Mouse (Mus musculus) left cerebral cortex, adult 9 months (tissue): ENCODE measurements around the gene Sgpp1.

Experiments used
- DNase-seq, 2 experiments: peaks; one replicate each; pipeline ENCODE4 v3.0.0; 2022; ENCODE audit warnings: low spot score in 2 of 2

Sgpp1 gene

DNA sequence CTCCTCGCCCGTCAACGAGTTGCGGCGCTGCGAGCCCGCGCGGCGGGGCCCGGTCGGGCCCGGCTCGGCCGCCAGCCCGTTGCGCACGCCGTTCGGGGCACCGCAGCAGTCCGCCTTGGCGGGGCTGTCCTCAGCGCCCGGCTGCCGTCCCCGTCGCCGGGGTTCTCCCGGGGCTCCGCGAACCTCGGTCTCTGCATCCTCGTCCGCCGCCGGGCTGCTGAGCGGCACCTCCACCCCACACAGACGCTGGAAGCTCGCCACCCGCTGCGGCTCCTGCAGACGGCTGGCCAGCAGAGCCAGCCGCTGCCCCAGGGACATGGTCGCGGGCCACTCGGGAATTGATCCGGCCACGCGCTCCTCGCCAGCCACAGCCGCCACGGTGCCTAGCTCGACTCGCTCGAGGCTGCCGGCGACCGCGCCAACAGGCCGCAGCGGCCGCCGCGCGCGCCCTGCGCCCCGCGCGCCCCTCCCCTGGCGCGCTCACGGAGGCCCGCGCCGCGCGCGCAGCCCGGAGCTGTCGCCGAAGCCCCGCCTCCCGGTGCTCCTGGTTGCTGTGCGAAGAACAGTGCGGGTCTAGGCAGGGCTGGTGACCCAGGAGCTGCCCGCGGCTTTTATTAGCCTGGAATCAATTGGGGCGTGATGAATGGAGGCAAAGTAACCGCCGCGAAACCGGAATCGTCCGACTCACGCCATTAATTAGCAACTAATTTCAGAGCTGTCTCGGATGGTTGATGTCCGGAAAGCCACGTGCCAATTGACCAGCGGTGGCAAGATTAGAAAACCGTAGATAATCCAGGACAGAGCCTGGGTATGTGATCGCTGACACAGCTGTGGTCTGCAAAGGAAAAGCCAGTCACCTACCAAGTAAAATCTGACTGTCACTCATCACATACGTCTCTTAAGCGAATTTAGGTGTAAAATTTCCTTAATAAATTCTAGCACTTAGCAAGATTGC, at the start of gene Sgpp1:
Gene Sgpp1, minus strand, starts transcription at position 484 of the 955 bp plus-strand sequence.
- DNase-seq: peak; percentile 23 to 76

DNA sequence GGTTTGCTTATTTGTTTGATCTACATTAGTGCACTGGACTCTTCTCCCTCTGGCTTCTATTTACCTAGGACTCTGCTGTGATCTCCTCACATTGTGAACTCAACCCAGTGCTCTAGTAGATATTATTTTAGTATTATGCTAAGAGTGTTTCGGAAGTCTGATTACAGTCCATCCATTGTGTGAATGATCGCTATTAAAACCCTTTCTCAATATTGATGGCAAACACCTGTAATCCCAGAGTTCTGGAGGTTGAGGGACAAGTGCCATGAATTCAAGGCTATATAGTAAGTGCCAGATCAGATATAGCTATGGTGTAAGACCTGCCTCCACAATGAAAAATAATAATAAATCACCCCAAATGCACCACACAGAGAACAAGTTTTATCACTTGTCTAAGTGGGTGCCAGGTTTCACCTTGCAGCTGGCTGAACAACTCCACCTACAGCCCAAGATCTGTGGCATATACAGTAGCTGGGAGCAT, 48.8 kb upstream of the Sgpp1 start:
- no peak for DNase-seq

DNA sequence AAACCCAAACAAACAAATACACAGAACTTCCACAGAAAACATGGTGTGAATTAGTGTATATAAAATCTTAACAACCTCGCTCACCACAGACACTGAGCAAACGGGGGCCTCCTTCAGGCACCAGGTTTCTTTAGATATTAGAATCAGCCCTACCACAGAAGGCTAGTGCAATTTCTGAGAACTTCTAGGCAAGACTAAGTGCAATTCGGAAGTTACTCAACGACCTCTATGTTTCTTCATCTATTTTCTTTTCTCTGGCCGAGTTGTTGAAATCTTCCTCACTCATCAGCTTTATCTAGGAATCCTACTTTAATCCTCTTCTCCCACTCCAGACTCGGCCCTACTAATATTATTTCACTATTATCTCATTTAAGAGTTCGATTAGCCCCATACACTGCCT, 46.5 kb upstream of the Sgpp1 start:
- no peak for DNase-seq

DNA sequence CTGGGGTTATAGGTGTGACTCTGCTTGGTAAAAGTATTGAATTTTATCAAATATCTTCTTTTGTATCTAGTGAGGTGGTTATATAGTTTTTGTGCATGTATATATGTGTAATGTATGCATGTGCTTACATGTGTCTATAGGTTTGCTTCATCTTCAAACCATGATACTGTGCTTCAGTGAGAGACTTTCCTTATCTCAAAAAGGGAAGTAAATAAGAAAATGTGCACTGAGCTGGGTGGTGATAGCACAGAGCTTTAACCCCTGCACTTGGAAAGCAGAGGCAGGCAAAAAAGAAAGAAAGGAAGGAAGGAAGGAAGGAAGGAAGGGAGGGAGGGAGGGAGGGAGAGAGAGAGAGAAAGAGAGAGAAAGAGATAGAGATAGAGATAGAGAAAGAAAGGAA, 45.9 kb upstream of the Sgpp1 start:
- no peak for DNase-seq

DNA sequence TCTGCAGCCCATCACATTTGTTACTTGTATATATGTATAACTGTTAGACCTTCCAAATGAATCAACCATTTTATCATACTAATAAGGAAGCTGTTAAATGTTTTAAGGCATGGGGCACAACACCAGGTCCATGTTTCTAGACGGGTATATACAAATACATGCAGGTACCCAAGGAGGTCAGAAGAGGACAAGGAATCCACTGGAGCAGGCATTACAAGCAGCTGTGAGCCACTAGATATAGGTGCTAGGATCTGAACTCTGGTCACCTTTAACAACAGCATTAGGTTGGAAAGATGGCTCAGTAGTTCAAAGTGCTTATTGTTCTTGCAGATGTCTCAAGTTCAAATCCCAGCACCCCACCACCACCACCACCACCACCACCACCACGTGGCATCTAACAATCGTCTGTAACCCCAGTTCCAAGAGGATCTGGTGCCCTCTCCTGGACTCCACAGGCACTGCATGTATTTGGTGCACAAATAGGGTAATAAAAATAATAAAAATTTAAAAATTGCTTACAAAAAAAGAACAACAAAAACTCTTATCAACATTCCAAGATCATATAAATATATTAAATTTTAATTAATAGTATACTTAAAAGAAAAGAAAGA, 37.0 kb upstream of the Sgpp1 start:
- DNase-seq: peak in 1 of 2 experiments; percentile 27

- no peak for DNase-seq
These were observed 35.9 kb upstream of the Sgpp1 start for GRCm38 (mm10) chr12:75771410-75771809.

DNA sequence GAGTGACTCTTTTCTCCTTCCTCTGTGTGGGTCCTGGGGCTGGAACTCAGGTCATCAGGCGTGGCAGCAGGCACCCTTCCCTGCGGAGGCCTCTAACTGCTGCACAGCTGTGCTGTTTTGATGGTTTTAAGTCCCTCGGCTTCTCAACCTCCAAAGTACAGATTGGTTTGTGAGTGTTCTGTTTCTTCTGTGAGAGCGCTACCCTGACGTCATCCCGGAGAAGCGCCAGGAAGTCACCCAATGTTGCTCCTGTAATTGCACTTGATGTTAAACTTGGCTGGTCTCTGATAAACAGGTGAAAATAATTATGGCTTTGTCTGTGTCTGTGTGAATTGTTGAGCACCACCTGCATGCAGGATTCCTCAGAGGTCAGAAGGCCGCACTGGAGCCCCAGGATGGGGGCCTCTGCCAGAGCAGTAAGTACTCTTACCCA, 31.4 kb upstream of the Sgpp1 start:
- no peak for DNase-seq

GRCm38 (mm10) chr12:75766395-75766794, 30.9 kb upstream of the Sgpp1 start:
- DNase-seq: no peak

GRCm38 (mm10) chr12:75765751-75766150, 30.2 kb upstream of the Sgpp1 start:
- no peak for DNase-seq

DNA sequence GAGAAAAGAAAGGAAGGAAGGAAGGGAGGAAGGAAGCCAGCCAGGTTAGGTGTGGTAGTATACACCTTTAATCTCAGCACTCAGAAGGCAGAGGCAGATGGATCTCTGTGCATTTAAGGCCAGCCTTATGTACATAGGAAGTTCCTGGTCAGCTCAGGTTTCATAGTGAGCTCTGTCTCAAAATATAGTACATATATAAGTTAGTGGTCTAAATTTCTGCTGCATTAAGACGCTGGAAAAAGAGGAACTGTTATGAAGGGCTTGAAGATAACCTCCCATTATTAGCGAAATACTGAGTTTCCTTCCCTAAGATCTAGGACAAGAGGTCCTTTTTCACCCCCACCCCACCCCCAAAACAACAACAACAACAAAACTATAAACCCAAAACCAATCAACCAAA, 20.9 kb upstream of the Sgpp1 start:
- no peak for DNase-seq

DNA sequence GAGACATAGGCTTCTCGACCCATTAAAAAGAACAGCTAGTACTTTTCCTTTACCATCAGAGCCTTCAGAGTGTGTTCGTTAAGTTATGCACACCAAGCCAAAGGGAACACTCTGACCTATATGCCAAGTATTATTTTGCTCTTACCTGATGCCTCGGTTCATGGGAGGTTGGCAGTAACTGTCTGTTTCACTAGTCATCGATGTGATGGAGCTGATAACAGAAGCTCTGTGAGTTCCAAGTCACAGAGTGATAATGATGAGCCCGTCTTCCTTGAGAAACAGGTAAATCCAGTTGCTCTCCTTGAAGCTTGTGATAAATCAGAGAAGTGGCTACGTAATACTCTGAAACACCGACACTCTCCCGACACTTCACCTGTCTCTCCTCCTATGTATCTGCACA, 18.2 kb upstream of the Sgpp1 start:
- no peak for DNase-seq

GRCm38 (mm10) chr12:75752077-75752476, 16.5 kb upstream of the Sgpp1 start:
- no peak for DNase-seq

DNA sequence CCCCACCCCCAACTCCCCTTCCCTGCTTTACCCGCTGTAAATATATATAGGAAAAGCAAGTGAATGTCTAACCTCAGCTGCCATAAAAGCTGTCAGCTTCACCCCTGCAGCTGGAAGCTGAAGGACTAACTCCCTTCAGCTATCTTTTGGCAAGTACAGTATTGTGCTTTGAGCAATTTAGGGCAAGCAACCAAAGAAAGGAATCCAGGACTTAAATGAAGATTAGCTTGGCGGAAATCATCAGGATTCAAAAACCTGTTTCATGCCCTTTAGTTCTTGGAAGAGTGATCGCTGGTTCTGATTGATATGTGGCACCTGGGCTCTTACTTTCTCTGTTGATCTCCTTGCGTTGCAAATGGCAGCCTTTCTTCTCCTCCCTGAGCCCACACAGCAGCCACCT, 13.0 kb upstream of the Sgpp1 start:
- DNase-seq: no peak

DNA sequence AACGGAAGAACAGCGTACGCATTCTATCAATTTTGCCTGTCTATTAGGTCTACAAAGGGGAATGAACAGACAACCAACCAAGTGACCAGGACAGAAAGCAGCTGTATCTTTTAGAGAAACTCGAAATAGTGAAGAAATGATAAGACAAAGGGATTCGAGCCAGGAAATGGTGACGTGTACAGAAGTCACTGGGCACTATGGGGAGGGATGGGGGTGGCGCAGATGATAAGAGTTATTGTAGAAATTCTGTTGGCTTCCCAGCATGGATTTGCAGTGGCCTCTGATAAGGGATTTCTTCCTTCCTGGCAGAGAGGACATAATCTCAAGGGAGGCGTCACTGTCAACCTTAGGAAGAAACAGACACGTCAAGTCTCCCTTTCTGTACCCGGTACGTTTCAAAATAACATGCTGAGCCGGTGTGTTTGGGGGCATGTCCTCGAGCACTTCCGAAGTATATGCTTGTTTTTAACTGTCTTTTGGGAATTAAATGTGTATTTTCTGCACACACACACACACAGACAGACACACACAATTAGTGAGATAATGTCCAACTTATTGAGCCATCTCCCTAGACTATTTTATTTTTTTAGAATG, 10.3 kb upstream of the Sgpp1 start:
- DNase-seq: no peak

GRCm38 (mm10) chr12:75742101-75742500, 6.6 kb upstream of the Sgpp1 start:
- no peak for DNase-seq

DNA sequence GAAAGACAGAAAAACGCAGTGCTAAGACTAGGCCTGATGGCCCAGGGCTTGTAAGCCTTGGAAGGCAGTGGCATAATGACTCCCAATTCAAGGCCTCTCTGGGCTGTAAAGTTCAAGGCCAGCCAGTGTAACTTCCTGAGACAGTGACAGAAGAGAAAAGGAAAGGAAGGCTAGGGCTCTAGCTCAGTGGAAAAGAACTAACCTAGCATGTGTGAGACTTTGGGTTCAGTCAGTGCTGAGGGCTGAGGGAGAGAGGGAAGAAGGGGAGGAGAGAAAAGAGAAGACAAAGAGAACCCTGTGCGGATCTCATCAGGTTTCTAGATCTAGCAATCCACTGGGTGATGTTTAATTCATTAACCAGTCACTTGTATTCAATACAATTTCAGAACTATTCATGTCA, 5.7 kb upstream of the Sgpp1 start:
- DNase-seq: no peak

DNA sequence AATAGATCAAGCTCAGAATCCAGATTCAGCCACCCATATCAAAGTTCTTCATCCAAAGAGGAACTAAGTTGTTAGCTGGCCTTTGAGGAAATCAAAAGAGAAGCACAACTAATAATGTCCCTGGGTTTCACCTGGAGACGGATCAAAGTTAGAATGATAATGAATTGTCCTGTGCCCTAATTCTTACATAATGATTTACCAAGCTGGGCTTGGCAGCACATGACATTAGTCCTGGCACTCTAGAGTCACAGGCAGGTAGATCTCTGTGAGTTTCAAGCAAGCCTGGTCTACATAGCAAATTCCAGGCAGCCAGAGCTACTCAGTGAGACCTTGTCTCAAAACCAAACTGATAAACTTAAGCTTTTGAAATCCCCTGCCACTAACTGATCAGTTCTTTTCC, 4.9 kb upstream of the Sgpp1 start:
- no peak for DNase-seq

GRCm38 (mm10) chr12:75739611-75740010, 4.1 kb upstream of the Sgpp1 start:
- DNase-seq: no peak

GRCm38 (mm10) chr12:75736296-75736695, 767 bp upstream of the Sgpp1 start:
- no peak for DNase-seq

DNA sequence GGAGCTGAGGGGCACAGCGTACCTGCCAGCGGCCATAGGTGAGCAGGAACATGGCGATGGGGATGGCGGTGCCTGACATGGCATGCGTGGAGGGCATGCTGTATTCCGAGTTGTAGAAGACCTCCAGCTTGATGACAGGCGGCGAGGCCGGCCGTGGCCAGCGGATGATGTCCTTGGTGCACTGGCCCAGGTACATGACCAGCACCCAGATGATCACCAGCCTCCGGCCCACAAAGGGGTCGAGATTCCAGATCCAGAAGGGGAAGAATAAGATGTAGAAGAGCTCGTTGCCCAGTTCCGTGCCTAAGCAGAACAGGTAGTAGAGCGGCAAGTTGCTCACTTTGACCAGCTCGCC, 661 bp downstream of the Sgpp1 start:
- DNase-seq: no peak

DNA sequence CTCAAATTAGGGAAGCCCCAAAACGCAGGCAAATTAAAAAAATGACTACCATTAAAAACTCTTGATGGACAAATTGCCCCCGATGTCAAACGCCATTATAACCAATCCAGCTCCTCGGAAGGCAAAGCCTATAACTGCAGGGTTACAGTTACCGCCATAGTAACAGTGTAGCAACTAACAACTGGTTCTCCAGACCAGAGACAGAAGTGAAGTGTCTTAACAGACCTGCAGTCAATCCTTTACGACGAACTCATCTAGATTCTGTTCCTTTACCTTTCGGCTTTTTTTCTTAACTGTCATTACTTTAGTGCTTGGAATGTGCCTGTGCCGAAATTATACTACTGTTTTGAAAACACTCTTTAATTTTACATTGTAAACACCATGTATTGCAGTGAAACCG, 1.4 kb downstream of the Sgpp1 start:
- no peak for DNase-seq

- no peak for DNase-seq
These were observed 2.0 kb downstream of the Sgpp1 start for GRCm38 (mm10) chr12:75733331-75734070.
